Mouse (Mus musculus): ENCODE data around the gene Gcnt3. TPM values are rescaled to one million over a fixed set of nuclear protein-coding genes. Genes with fewer than 3 reads are reported as not detected.

Gcnt3 gene
- polyA plus RNA-seq, 1 experiment from 2014 or later, result 0.03 TPM

- H3K9me3 ChIP-seq (ENCODE audit: control insufficient read depth, low read length), result no peaks in the 10 kb centered on the region
- no peak overlapping the region for H3K4me3 ChIP-seq (ENCODE audit: low read depth, low read length)
- 61% methylated on average over 6 of the region's 6 CpGs for WGBS
- H3K27me3 ChIP-seq (ENCODE audit: control insufficient read depth, insufficient read depth, low read length), result no peaks in the 10 kb centered on the region
- no peak overlapping the region for H3K9ac ChIP-seq (ENCODE audit: low read depth, low read length)
- no peak for ATAC-seq (ENCODE audit: low FRiP score)
- no peaks in the 10 kb centered on the region for H3K36me3 ChIP-seq (ENCODE audit: control insufficient read depth, insufficient read depth, low read length)
- H3K4me1 ChIP-seq (replicated peaks; ENCODE audit: control insufficient read depth, insufficient read depth, low read length), result no peaks in the 10 kb centered on the region
- H3K4me2 ChIP-seq (replicated peaks; ENCODE audit: low read depth, low read length), result no peak overlapping the region
- H3K27ac ChIP-seq (ENCODE audit: low read depth, low read length), result no peak overlapping the region
- no peak for DNase-seq (ENCODE audit: low spot score)
Measured at GRCm38 (mm10) chr9:70048751-70049415, 11.0 kb upstream of the Gcnt3 start.

DNA sequence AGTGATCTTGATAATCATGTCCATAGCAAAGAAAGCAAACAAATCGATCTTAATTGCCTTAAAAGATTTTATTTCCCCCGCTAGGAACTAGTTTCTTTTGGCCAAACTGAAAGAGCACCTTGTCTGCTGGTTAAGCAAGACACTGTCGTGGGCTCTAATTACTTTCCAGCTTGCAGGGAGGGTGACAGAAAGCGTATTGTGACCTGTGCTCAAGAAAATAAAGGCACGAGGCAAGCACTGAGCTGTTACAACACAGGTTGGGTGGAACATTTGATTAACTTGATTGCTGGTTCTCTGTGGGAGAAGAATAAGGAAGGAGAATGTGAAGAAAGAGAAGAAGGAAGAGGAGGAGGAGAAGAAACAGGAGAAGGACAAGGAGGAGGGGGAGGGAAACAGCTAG, 10.4 kb upstream of the Gcnt3 start:
- 54% methylated on average over 5 of the region's 5 CpGs for WGBS
- Histone ChIP-seq H3K9me3 (ENCODE audit: control insufficient read depth, low read length) (no peaks in the 10 kb centered on the region), H3K9ac (ENCODE audit: low read depth, low read length) (no peak overlapping the region), H3K4me2 (replicated peaks; ENCODE audit: low read depth, low read length) (no peak overlapping the region), H3K36me3 (ENCODE audit: control insufficient read depth, insufficient read depth, low read length) (no peaks in the 10 kb centered on the region), H3K27ac (ENCODE audit: low read depth, low read length) (no peak overlapping the region), H3K4me1 (replicated peaks; ENCODE audit: control insufficient read depth, insufficient read depth, low read length) (no peaks in the 10 kb centered on the region), H3K27me3 (ENCODE audit: control insufficient read depth, insufficient read depth, low read length) (no peaks in the 10 kb centered on the region), H3K4me3 (ENCODE audit: low read depth, low read length) (no peak overlapping the region)
- no peak for ATAC-seq (ENCODE audit: low FRiP score)
- no peak for DNase-seq (ENCODE audit: low spot score)

GRCm38 (mm10) chr9:70047839-70048238, 10.0 kb upstream of the Gcnt3 start:
- no peak for ATAC-seq (ENCODE audit: low FRiP score)
- H3K36me3 ChIP-seq (ENCODE audit: control insufficient read depth, insufficient read depth, low read length), result no peaks in the 10 kb centered on the region
- no peak for DNase-seq (ENCODE audit: low spot score)
- H3K4me2 ChIP-seq (replicated peaks; ENCODE audit: low read depth, low read length), result no peak overlapping the region
- 69% methylated on average over 3 of the region's 3 CpGs for WGBS
- H3K27ac ChIP-seq (ENCODE audit: low read depth, low read length), result no peak overlapping the region
- no peaks in the 10 kb centered on the region for H3K4me1 ChIP-seq (replicated peaks; ENCODE audit: control insufficient read depth, insufficient read depth, low read length)
- H3K4me3 ChIP-seq (ENCODE audit: low read depth, low read length), result no peak overlapping the region
- H3K9me3 ChIP-seq (ENCODE audit: control insufficient read depth, low read length), result no peaks in the 10 kb centered on the region
- no peaks in the 10 kb centered on the region for H3K27me3 ChIP-seq (ENCODE audit: control insufficient read depth, insufficient read depth, low read length)
- H3K9ac ChIP-seq (ENCODE audit: low read depth, low read length), result no peak overlapping the region

DNA sequence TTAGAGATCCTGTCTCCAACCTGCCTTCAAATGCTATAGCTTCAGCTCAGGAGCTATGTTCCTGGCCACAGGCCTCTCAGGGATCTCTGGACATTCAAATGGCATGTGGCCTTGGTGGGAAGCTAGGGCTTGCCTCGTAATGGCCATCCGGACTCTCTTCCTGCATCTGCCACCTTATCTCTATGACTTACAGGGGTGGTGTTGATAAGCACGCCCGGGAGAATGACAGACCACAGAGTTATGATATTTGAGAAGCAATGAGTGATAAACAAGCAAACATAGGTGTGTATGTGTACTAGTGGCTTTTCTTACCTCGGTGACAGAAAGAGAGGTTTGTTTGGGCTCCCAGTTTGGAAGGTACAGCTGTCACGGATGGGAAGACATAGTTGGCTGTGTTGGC, 8.4 kb upstream of the Gcnt3 start:
- no peak for ATAC-seq (ENCODE audit: low FRiP score)
- H3K9me3 ChIP-seq (ENCODE audit: control insufficient read depth, low read length), result no peaks in the 10 kb centered on the region
- no peak overlapping the region for H3K27ac ChIP-seq (ENCODE audit: low read depth, low read length)
- no peak overlapping the region for H3K9ac ChIP-seq (ENCODE audit: low read depth, low read length)
- no peak for DNase-seq (ENCODE audit: low spot score)
- no peaks in the 10 kb centered on the region for H3K4me1 ChIP-seq (replicated peaks; ENCODE audit: control insufficient read depth, insufficient read depth, low read length)
- 91% methylated on average over 6 of the region's 6 CpGs for WGBS
- H3K4me3 ChIP-seq (ENCODE audit: low read depth, low read length), result no peak overlapping the region
- H3K4me2 ChIP-seq (replicated peaks; ENCODE audit: low read depth, low read length), result no peak overlapping the region
- no peaks in the 10 kb centered on the region for H3K36me3 ChIP-seq (ENCODE audit: control insufficient read depth, insufficient read depth, low read length)
- H3K27me3 ChIP-seq (ENCODE audit: control insufficient read depth, insufficient read depth, low read length), result no peaks in the 10 kb centered on the region

GRCm38 (mm10) chr9:70044865-70045264, 7.0 kb upstream of the Gcnt3 start:
- H3K27me3 ChIP-seq (ENCODE audit: control insufficient read depth, insufficient read depth, low read length), result no peaks in the 10 kb centered on the region
- H3K9me3 ChIP-seq (ENCODE audit: control insufficient read depth, low read length), result no peaks in the 10 kb centered on the region
- DNase-seq (ENCODE audit: low spot score) (no peak), ATAC-seq (ENCODE audit: low FRiP score) (no peak)
- no peak overlapping the region for H3K4me3 ChIP-seq (ENCODE audit: low read depth, low read length)
- H3K4me2 ChIP-seq (replicated peaks; ENCODE audit: low read depth, low read length), result no peak overlapping the region
- no peak overlapping the region for H3K9ac ChIP-seq (ENCODE audit: low read depth, low read length)
- H3K36me3 ChIP-seq (ENCODE audit: control insufficient read depth, insufficient read depth, low read length), result no peaks in the 10 kb centered on the region
- H3K27ac ChIP-seq (ENCODE audit: low read depth, low read length), result no peak overlapping the region
- H3K4me1 ChIP-seq (replicated peaks; ENCODE audit: control insufficient read depth, insufficient read depth, low read length), result no peaks in the 10 kb centered on the region
- 80% methylated on average over 2 of the region's 2 CpGs for WGBS

DNA sequence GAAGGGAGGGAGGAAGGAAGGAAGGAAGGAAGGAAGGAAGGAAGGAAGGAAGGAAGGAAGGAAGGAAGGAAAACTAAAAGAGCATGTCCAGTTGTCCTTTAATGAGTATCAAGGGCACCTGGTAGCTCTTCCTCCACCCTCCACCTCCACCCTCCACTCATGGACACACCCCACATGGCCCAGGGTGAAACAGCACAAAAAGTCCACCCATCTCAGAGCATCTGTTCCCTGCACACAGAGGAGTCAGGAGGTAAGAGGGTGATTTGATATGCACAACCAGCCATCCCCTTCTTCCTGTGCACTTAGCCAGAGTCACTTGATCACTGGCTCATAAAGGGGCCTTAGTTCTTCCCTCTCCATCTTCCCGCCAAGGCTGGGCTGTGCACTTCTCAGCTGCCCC, 5.0 kb upstream of the Gcnt3 start:
- Histone ChIP-seq H3K4me3 (ENCODE audit: low read depth, low read length) (no peak overlapping the region), H3K27me3 (ENCODE audit: control insufficient read depth, insufficient read depth, low read length) (no peaks in the 10 kb centered on the region), H3K36me3 (ENCODE audit: control insufficient read depth, insufficient read depth, low read length) (no peaks in the 10 kb centered on the region), H3K27ac (ENCODE audit: low read depth, low read length) (no peak overlapping the region), H3K4me1 (replicated peaks; ENCODE audit: control insufficient read depth, insufficient read depth, low read length) (no peaks in the 10 kb centered on the region), H3K9me3 (ENCODE audit: control insufficient read depth, low read length) (no peaks in the 10 kb centered on the region), H3K9ac (ENCODE audit: low read depth, low read length) (no peak overlapping the region), H3K4me2 (replicated peaks; ENCODE audit: low read depth, low read length) (no peak overlapping the region)
- 75% methylated on average over 1 of the region's 1 CpGs for WGBS
- ATAC-seq (ENCODE audit: low FRiP score) (no peak), DNase-seq (ENCODE audit: low spot score) (no peak)

DNA sequence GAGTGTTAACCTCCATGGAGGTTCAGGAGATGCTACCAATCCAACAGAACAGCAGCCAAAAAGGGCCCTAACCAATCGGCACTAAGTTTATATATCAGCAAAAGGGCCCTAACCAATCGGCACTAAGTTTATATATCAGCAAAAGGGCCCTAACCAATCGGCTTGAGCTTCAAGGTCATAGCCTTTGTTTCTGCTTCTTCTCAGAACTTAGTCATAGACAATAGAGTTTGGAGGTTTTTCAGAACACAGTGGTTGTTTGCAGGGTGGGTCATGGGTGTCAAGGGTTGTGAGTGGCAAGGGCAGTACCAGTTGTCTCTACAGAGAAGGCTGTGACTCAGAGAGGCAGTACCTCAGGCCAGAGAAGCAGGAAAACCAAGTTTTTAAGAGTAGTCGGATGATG, 4.2 kb upstream of the Gcnt3 start:
- ATAC-seq (ENCODE audit: low FRiP score), result no peak
- Histone ChIP-seq H3K27me3 (ENCODE audit: control insufficient read depth, insufficient read depth, low read length) (no peaks in the 10 kb centered on the region), H3K9ac (ENCODE audit: low read depth, low read length) (no peak overlapping the region), H3K4me2 (replicated peaks; ENCODE audit: low read depth, low read length) (no peak overlapping the region), H3K4me3 (ENCODE audit: low read depth, low read length) (no peak overlapping the region), H3K27ac (ENCODE audit: low read depth, low read length) (no peak overlapping the region), H3K9me3 (ENCODE audit: control insufficient read depth, low read length) (no peaks in the 10 kb centered on the region), H3K4me1 (replicated peaks; ENCODE audit: control insufficient read depth, insufficient read depth, low read length) (no peaks in the 10 kb centered on the region), H3K36me3 (ENCODE audit: control insufficient read depth, insufficient read depth, low read length) (no peaks in the 10 kb centered on the region)
- WGBS, result 93% methylated on average over 4 of the region's 4 CpGs
- DNase-seq (ENCODE audit: low spot score), result no peak

DNA sequence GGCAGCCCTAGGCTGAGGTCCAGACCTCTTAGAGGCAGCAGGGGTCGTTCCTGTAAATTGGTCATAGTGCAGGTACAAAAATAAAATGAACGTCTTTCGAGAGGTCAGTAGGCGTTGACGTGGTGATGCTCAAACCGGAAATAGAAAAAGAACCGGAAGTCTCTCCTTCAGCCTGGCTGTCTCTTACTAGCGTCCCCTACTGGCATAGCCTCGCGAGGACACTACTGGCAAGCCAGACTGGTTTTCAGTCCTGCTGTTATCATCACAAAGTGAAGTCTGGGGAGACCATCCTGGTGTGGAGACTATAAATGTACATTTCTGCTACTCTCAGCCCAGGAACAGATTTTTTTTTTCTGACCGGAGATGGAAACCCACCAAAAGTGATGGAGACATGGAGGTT, 2.7 kb upstream of the Gcnt3 start:
- Histone ChIP-seq H3K27me3 (ENCODE audit: control insufficient read depth, insufficient read depth, low read length) (no peaks in the 10 kb centered on the region), H3K9ac (ENCODE audit: low read depth, low read length) (no peak overlapping the region), H3K4me3 (ENCODE audit: low read depth, low read length) (no peak overlapping the region), H3K4me2 (replicated peaks; ENCODE audit: low read depth, low read length) (no peak overlapping the region), H3K4me1 (replicated peaks; ENCODE audit: control insufficient read depth, insufficient read depth, low read length) (no peaks in the 10 kb centered on the region), H3K36me3 (ENCODE audit: control insufficient read depth, insufficient read depth, low read length) (no peaks in the 10 kb centered on the region), H3K9me3 (ENCODE audit: control insufficient read depth, low read length) (no peaks in the 10 kb centered on the region), H3K27ac (ENCODE audit: low read depth, low read length) (no peak overlapping the region)
- no peak for DNase-seq (ENCODE audit: low spot score)
- WGBS, result 84% methylated on average over 11 of the region's 11 CpGs
- no peak for ATAC-seq (ENCODE audit: low FRiP score)

- Histone ChIP-seq H3K9me3 (ENCODE audit: control insufficient read depth, low read length) (no peaks in the 10 kb centered on the region), H3K9ac (ENCODE audit: low read depth, low read length) (no peak overlapping the region), H3K27ac (ENCODE audit: low read depth, low read length) (no peak overlapping the region), H3K4me3 (ENCODE audit: low read depth, low read length) (no peak overlapping the region), H3K27me3 (ENCODE audit: control insufficient read depth, insufficient read depth, low read length) (no peaks in the 10 kb centered on the region), H3K4me2 (replicated peaks; ENCODE audit: low read depth, low read length) (no peak overlapping the region), H3K36me3 (ENCODE audit: control insufficient read depth, insufficient read depth, low read length) (no peaks in the 10 kb centered on the region), H3K4me1 (replicated peaks; ENCODE audit: control insufficient read depth, insufficient read depth, low read length) (no peaks in the 10 kb centered on the region)
- ATAC-seq (ENCODE audit: low FRiP score), result no peak
- DNase-seq (ENCODE audit: low spot score), result no peak
- 93% methylated on average over 6 of the region's 6 CpGs for WGBS
Measured at GRCm38 (mm10) chr9:70039597-70040385, 1.9 kb upstream of the Gcnt3 start.
